Mouse (Mus musculus) megakaryocyte, embryonic 14.5 days (primary cell): Measurements from ENCODE around the gene Rsf1.

Experiments used
- FLI1 ChIP-seq: IDR thresholded peaks from 2 replicates; pipeline ENCODE4 v1.6.1; 2012; ENCODE audit warnings: low read length, inconsistent platforms, mixed read lengths
- GATA1 ChIP-seq: IDR thresholded peaks from 3 replicates; pipeline ENCODE4 v1.6.1; 2012; ENCODE audit warnings: mixed read lengths, low read length, inconsistent platforms, borderline replicate concordance

- TF ChIP-seq GATA1, result no peak
- no peak for TF ChIP-seq FLI1
Observed at GRCm38 (mm10) chr7:97695441-97695840, 115.8 kb downstream of the Rsf1 start.
